In the genomic region with DNA sequence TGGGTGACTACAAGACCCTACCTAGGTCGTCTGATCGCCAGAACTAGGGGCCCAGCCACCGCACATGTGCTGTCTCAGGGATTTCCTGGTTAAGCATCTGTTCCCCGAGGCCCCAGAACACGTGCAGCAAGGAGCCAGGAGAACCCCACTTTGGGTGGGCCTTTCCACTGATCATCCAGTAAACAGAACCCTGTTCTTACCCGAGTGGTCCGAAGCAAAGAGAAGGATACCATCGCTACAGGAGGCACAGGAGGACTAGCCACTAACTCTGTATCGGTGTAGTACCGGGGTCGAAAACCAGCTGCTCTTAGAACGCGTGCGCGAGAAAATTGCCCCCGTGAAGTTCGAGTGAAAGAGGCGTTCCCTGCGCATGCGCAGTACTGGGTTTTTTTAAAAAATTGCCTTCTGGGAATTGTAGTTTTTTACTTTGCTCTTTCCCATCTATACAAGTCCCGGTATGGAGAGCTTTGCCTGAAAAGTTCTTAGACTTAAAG, we compare ENCODE assay signal across 8 mouse cellular contexts. TPM values are rescaled to one million over a fixed set of nuclear protein-coding genes. Genes with fewer than 3 reads are reported as not detected.
A peak's percentile ranks its signal among the peaks of the same experiment; 100 is the strongest.
DNase-seq lines count a peak whose midpoint lies in the region; ATAC-seq lines count a peak whose summit lies in the region.

TSS of gene Shmt2 (minus strand) at position 357 of the 494 bp plus-strand sequence.

- peak; percentile 77 for ATAC-seq in forebrain, embryonic 16.5 days
- ATAC-seq in neural tube, embryonic 15.5 days (ENCODE audit: low FRiP score): peak; percentile 58

- peaks cover 2% of the 10 kb centered on the region; the same call in 1 of the 2 replicates for H3K36me3 ChIP-seq in forebrain, embryonic 16.5 days (ENCODE audit: control insufficient read depth, insufficient read depth)
- H3K36me3 ChIP-seq in neural tube, embryonic 15.5 days: peaks cover 13% of the 10 kb centered on the region

- H3K27me3 ChIP-seq in forebrain, embryonic 16.5 days (replicated peaks; ENCODE audit: control insufficient read depth, insufficient read depth, low read length): peaks cover 18% of the 10 kb centered on the region
- peaks cover 15% of the 10 kb centered on the region for H3K27me3 ChIP-seq in neural tube, embryonic 15.5 days (replicated peaks)

- WGBS in forebrain, embryonic 16.5 days: under 1% methylated on average over 21 of the region's 21 CpGs
- WGBS in neural tube, embryonic 15.5 days: under 1% methylated on average over 21 of the region's 21 CpGs

- peak within 1 kb of the TSS; percentile 39 for H3K9ac ChIP-seq in forebrain, embryonic 16.5 days (replicated peaks; ENCODE audit: low read depth, low read length)
- H3K9ac ChIP-seq in neural tube, embryonic 15.5 days (replicated peaks): peak within 1 kb of the TSS; percentile 54

- DNase-seq in MEL-GATA-1-ER (ENCODE audit: extremely low read depth, low read depth): peak; percentile 90
- DNase-seq in cerebellum, adult 18-20 months: peak; percentile 84 to 88
- DNase-seq in heart, postnatal 25 days (ENCODE audit: low spot score): peak; percentile 57
- DNase-seq in layer of hippocampus, adult 11-12 months (ENCODE audit: low spot score): peak; percentile 88
- DNase-seq in lung, adult 18-20 months: peak; percentile 75 to 84
- DNase-seq in testis, postnatal 10 days (ENCODE audit: low spot score): peak; percentile 91

- intact Hi-C loops in heart, postnatal 25 days (cut with DNase I): no loop called here

- H3K4me3 ChIP-seq in forebrain, embryonic 16.5 days (replicated peaks; ENCODE audit: low read length): peak within 1 kb of the TSS; percentile 48
- peak within 1 kb of the TSS; percentile 61 for H3K4me3 ChIP-seq in neural tube, embryonic 15.5 days (replicated peaks)

- H3K4me2 ChIP-seq in forebrain, embryonic 16.5 days (ENCODE audit: low read length): peak within 1 kb of the TSS; percentile 58
- peak within 1 kb of the TSS; percentile 92 for H3K4me2 ChIP-seq in neural tube, embryonic 15.5 days

- H3K4me1 ChIP-seq in forebrain, embryonic 16.5 days (replicated peaks; ENCODE audit: control insufficient read depth, insufficient read depth, low read length): peaks cover 36% of the 10 kb centered on the region
- H3K4me1 ChIP-seq in neural tube, embryonic 15.5 days: peaks cover 56% of the 10 kb centered on the region

- H3K27ac ChIP-seq in forebrain, embryonic 16.5 days (ENCODE audit: low read length): no peak within 1 kb of the TSS
- H3K27ac ChIP-seq in neural tube, embryonic 15.5 days (replicated peaks): peak within 1 kb of the TSS; percentile 54

- no peaks in the 10 kb centered on the region for H3K9me3 ChIP-seq in forebrain, embryonic 16.5 days (ENCODE audit: control insufficient read depth, low read length)
- H3K9me3 ChIP-seq in neural tube, embryonic 15.5 days (replicated peaks): no peaks in the 10 kb centered on the region

RNA-seq across cellular contexts. Expression of gene Shmt2, which starts in this region (rescaled TPM):
- polyA plus RNA-seq in forebrain, embryonic 16.5 days (2015; fragmentation: Nextera tagmentation; extraction: Ambion mirVana): 78.9 and 80.4 TPM in 2 replicates
- total RNA-seq in heart, postnatal 25 days (2021): 10 to 100 TPM; 44.3 TPM
- polyA plus RNA-seq in neural tube, embryonic 15.5 days (2015; fragmentation: Nextera tagmentation; extraction: Ambion mirVana): 50.4 and 69.9 TPM in 2 replicates
